ENCODE assay signal across 8 mouse cellular contexts in the genomic region with DNA sequence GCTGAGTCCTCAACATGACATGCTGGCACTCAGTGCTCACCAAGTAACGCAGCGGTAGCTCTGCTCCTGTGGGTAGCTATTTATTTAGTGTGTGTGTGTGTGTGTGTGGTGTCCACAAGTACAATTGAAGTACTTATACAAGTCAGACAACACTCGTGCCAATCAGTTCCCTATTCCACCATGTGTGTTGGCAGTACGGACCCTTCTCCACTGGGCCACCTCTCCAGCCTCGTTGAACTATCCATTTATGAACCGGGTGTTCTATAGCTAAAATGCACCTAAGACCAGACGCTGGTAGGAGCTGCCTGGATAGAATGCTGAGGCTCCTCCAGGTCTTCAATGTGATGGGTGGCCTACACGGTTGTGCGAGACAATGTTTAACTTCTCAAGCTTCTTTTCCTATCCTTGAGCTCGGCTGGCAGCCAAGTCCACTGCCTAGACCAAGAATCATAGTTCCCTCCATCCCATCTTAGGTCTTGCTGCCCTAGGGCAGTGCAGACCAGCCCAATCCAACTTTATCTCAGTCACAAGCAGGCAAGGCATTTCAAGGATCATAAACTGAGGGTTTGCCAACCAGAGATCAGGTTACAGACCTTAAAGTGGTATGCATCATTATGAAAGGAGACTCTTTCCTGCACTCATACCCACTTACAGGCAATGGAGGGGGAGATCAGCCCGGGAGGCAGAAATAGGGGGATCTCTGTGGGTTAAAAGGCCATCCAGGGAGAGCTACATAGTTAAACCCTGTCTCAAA. TPM values are rescaled to one million over a fixed set of nuclear protein-coding genes. Genes with fewer than 3 reads are reported as not detected.
DNase-seq lines count a peak whose midpoint lies in the region; ATAC-seq and TF ChIP-seq lines count a peak whose summit lies in the region.

No protein-coding gene starts in this region.

- peak overlapping the region; percentile 73 for H3K27ac ChIP-seq in embryonic facial prominence, embryonic 12.5 days
- peak overlapping the region; percentile 73 for H3K27ac ChIP-seq in hindbrain, postnatal 0 days
- H3K27ac ChIP-seq in lung, embryonic 15.5 days = peak overlapping the region; percentile 76
- H3K27ac ChIP-seq in liver, embryonic 12.5 days = no peak overlapping the region

- intact Hi-C loops in left cerebral cortex, postnatal 10 days (cut with DNase I) = no loop called here

- peaks cover 44% of the 10 kb centered on the region for H3K36me3 ChIP-seq in embryonic facial prominence, embryonic 12.5 days
- H3K36me3 ChIP-seq in hindbrain, postnatal 0 days (ENCODE audit: insufficient read depth, low read length) = peaks cover 27% of the 10 kb centered on the region
- peaks cover 48% of the 10 kb centered on the region for H3K36me3 ChIP-seq in lung, embryonic 15.5 days
- H3K36me3 ChIP-seq in liver, embryonic 12.5 days = peaks cover 54% of the 10 kb centered on the region

- H3K4me1 ChIP-seq in embryonic facial prominence, embryonic 12.5 days = 0 out of 2 replicates have a peak, but pooled peaks cover 3% of the 10 kb centered on the region
- no peaks in the 10 kb centered on the region for H3K4me1 ChIP-seq in hindbrain, postnatal 0 days (ENCODE audit: insufficient read depth, low read length)
- H3K4me1 ChIP-seq in lung, embryonic 15.5 days = peaks cover 14% of the 10 kb centered on the region
- no peaks in the 10 kb centered on the region for H3K4me1 ChIP-seq in liver, embryonic 12.5 days

- no peak for TF ChIP-seq CTCF in hindbrain, postnatal 0 days (IDR thresholded peaks at IDR 0.05; ENCODE audit: low read depth)

- ATAC-seq in embryonic facial prominence, embryonic 12.5 days (ENCODE audit: insufficient number of reproducible peaks, insufficient read depth, low FRiP score, low TSS enrichment) = no peak
- 0 out of 2 replicates have a peak, but pooled peaks have one; percentile 24 for ATAC-seq in hindbrain, postnatal 0 days
- ATAC-seq in lung, embryonic 15.5 days (ENCODE audit: borderline replicate concordance, extremely low read depth, low FRiP score, low TSS enrichment) = peak; percentile 76
- ATAC-seq in liver, embryonic 12.5 days = no peak

- no peak overlapping the region for H3K9ac ChIP-seq in embryonic facial prominence, embryonic 12.5 days
- no peak overlapping the region for H3K9ac ChIP-seq in hindbrain, postnatal 0 days (replicated peaks; ENCODE audit: low read length)
- no peak overlapping the region for H3K9ac ChIP-seq in lung, embryonic 15.5 days
- no peak overlapping the region for H3K9ac ChIP-seq in liver, embryonic 12.5 days

- 94% methylated on average over 11 of the region's 11 CpGs for WGBS in embryonic facial prominence, embryonic 12.5 days
- 85% methylated on average over 11 of the region's 11 CpGs for WGBS in hindbrain, postnatal 0 days
- 66% methylated on average over 11 of the region's 11 CpGs for WGBS in lung, embryonic 15.5 days
- WGBS in liver, embryonic 12.5 days (ENCODE audit: insufficient replicate concordance) = 88% methylated on average over 11 of the region's 11 CpGs

- H3K9me3 ChIP-seq in embryonic facial prominence, embryonic 12.5 days = peaks cover 9% of the 10 kb centered on the region
- no peaks in the 10 kb centered on the region for H3K9me3 ChIP-seq in hindbrain, postnatal 0 days (ENCODE audit: low read length)
- H3K9me3 ChIP-seq in lung, embryonic 15.5 days = no peaks in the 10 kb centered on the region
- H3K9me3 ChIP-seq in liver, embryonic 12.5 days (replicated peaks) = peaks cover 6% of the 10 kb centered on the region

- no peaks in the 10 kb centered on the region for H3K27me3 ChIP-seq in embryonic facial prominence, embryonic 12.5 days
- H3K27me3 ChIP-seq in hindbrain, postnatal 0 days (ENCODE audit: insufficient read depth, low read length) = no peaks in the 10 kb centered on the region
- no peaks in the 10 kb centered on the region for H3K27me3 ChIP-seq in lung, embryonic 15.5 days
- no peaks in the 10 kb centered on the region for H3K27me3 ChIP-seq in liver, embryonic 12.5 days (replicated peaks)

- H3K4me2 ChIP-seq in embryonic facial prominence, embryonic 12.5 days (replicated peaks) = no peak overlapping the region
- H3K4me2 ChIP-seq in hindbrain, postnatal 0 days (ENCODE audit: low read depth, low read length) = no peak overlapping the region
- no peak overlapping the region for H3K4me2 ChIP-seq in lung, embryonic 15.5 days
- H3K4me2 ChIP-seq in liver, embryonic 12.5 days = no peak overlapping the region

- DNase-seq in adipocyte (ENCODE audit: low spot score) = peak; percentile 75
- DNase-seq in hindbrain, postnatal 0 days (ENCODE audit: low spot score) = no peak
- DNase-seq in cerebellum, postnatal 25 days = no peak
- no peak for DNase-seq in thymus, postnatal 36 days
- DNase-seq in left cerebral cortex, postnatal 10 days (ENCODE audit: extremely low spot score in 1 of 2, low spot score in 2 of 2) = no peak

- no peak overlapping the region for H3K4me3 ChIP-seq in embryonic facial prominence, embryonic 12.5 days
- H3K4me3 ChIP-seq in hindbrain, postnatal 0 days (ENCODE audit: low read length) = no peak overlapping the region
- no peak overlapping the region for H3K4me3 ChIP-seq in lung, embryonic 15.5 days
- H3K4me3 ChIP-seq in liver, embryonic 12.5 days = no peak overlapping the region

RNA-seq across cellular contexts. Expression of gene Wsb1, which starts 16.6 kb away (rescaled TPM):
- 480 and 498 TPM in 2 replicates for polyA plus RNA-seq in embryonic facial prominence, embryonic 12.5 days (2016; fragmentation: Nextera tagmentation; extraction: Ambion mirVana)
- total RNA-seq in hindbrain, postnatal 0 days (2014; rRNA removed) = 202 and 216 TPM in 2 replicates
- 202 and 245 TPM in 2 replicates for polyA plus RNA-seq in hindbrain, postnatal 0 days (2015; fragmentation: Nextera tagmentation; extraction: Ambion mirVana)
- 216 and 218 TPM in 2 replicates for polyA plus RNA-seq in lung, embryonic 15.5 days (2015; fragmentation: Nextera tagmentation; extraction: Ambion mirVana)
- 10 to 100 TPM; 89.6 to 95.4 TPM for total RNA-seq in left cerebral cortex, postnatal 10 days (2021)
- 56.4 and 61.6 TPM in 2 replicates for polyA plus RNA-seq in liver, embryonic 12.5 days (2016; fragmentation: Nextera tagmentation; extraction: Ambion mirVana)

RNA-seq across cellular contexts. Expression of gene Gm9964, which starts 58.9 kb away (rescaled TPM):
- not detected in 2 replicates for polyA plus RNA-seq in embryonic facial prominence, embryonic 12.5 days (2016; fragmentation: Nextera tagmentation; extraction: Ambion mirVana)
- not detected in 2 replicates for total RNA-seq in hindbrain, postnatal 0 days (2014; rRNA removed)
- polyA plus RNA-seq in hindbrain, postnatal 0 days (2015; fragmentation: Nextera tagmentation; extraction: Ambion mirVana) = not detected in 2 replicates
- 0.21 TPM in 1 of 2 replicates, not detected in the other for polyA plus RNA-seq in lung, embryonic 15.5 days (2015; fragmentation: Nextera tagmentation; extraction: Ambion mirVana)
- total RNA-seq in left cerebral cortex, postnatal 10 days (2021) = 1 to 10 TPM in 1 of 2 experiments, under 1 TPM in 1; 0.66 to 1.0 TPM
- polyA plus RNA-seq in liver, embryonic 12.5 days (2016; fragmentation: Nextera tagmentation; extraction: Ambion mirVana) = not detected in 2 replicates

Comparison
In these comparisons a context has a peak if more than half of its experiments do, and no peak if none do; other contexts are left out.
1. ATAC-seq: peak in hindbrain, postnatal 0 days (single experiment) and lung, embryonic 15.5 days (single experiment); none in embryonic facial prominence, embryonic 12.5 days (single experiment) and liver, embryonic 12.5 days (single experiment).